Mouse (Mus musculus): ENCODE data around the gene Glp2r. TPM values are rescaled to one million over a fixed set of nuclear protein-coding genes. Genes with fewer than 3 reads are reported as not detected.

Glp2r gene
- polyA plus RNA-seq, 1 experiment from 2014 or later, result not detected

DNA sequence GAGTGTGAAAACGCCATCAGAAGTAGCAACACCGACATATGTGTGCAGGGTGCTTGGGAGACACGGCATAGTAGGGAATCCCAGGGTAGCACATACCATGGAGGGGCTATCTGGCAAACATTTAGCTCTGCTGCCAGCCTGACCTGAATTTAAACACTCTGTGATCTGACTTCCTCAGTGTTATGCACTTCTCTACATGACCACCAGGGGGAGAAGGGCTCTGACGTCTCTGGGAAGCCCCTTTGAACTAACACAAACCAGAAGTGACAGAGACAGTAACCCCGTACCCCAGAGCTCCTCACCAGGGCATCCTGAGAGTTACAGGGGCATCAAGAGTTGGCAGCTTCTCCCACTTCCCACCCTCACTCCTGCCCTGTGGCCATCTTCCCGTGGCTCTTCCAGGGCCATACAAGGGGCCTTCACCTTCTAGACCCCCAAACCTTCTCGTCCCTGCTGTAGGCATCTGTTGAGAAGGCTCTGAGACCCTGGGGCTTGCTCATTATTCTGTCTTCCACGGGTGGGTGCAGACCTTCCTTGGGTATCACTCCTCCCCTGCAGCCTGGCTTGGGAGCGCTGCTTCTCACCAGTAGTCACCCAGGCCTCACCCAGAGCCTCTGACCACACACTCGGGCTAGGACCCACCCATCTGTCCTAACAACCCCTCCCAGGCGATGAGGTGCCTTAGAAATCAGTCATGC, 113.1 kb downstream of the Glp2r start:
- H3K36me3 ChIP-seq (ENCODE audit: control insufficient read depth, insufficient read depth, low read length), result no peaks in the 10 kb centered on the region
- no peak overlapping the region for H3K9ac ChIP-seq (ENCODE audit: low read length)
- DNase-seq (ENCODE audit: low spot score) (peak; percentile 74), ATAC-seq (replicated peaks; ENCODE audit: low FRiP score) (0 out of 2 replicates have a peak, but pooled peaks have one; percentile 46)
- H3K4me3 ChIP-seq (ENCODE audit: low read depth, low read length), result no peak overlapping the region
- H3K4me2 ChIP-seq (ENCODE audit: low read depth, low read length, severe bottlenecking), result no peak overlapping the region
- H3K4me1 ChIP-seq (replicated peaks; ENCODE audit: control insufficient read depth, insufficient read depth, low read length), result no peaks in the 10 kb centered on the region; the same call in 1 of the 2 replicates
- 43% methylated on average over 11 of the region's 11 CpGs for WGBS
- H3K9me3 ChIP-seq (ENCODE audit: control insufficient read depth, low read length), result no peaks in the 10 kb centered on the region
- H3K27ac ChIP-seq (ENCODE audit: low read depth, low read length), result no peak overlapping the region
- no peaks in the 10 kb centered on the region for H3K27me3 ChIP-seq (ENCODE audit: control insufficient read depth, insufficient read depth, low read length)

DNA sequence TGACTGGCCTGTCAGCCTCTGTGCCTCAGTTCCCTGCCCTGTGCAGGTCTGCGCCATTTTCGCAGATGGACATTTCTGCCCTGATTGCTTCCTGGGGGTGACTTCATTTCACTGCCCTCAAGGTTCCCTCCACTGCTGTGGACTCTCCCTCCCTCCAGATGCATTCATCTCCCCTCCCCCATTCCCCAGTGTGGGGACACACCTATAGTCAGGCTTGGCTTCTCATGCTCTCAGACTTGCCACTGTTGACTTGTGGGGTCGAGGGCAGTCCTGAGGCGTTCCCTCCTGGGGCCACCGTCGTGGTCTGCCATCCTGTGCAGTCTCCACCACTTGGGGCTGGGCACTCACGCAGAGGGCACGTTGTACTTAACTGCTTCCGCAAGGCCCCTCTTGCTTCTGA, 114.1 kb downstream of the Glp2r start:
- Histone ChIP-seq H3K9me3 (ENCODE audit: control insufficient read depth, low read length) (no peaks in the 10 kb centered on the region), H3K36me3 (ENCODE audit: control insufficient read depth, insufficient read depth, low read length) (no peaks in the 10 kb centered on the region), H3K9ac (ENCODE audit: low read length) (no peak overlapping the region), H3K27ac (ENCODE audit: low read depth, low read length) (no peak overlapping the region), H3K4me3 (ENCODE audit: low read depth, low read length) (no peak overlapping the region), H3K4me1 (replicated peaks; ENCODE audit: control insufficient read depth, insufficient read depth, low read length) (peaks cover 2% of the 10 kb centered on the region; the same call in 1 of the 2 replicates), H3K4me2 (ENCODE audit: low read depth, low read length, severe bottlenecking) (no peak overlapping the region), H3K27me3 (ENCODE audit: control insufficient read depth, insufficient read depth, low read length) (no peaks in the 10 kb centered on the region)
- no peak for ATAC-seq (replicated peaks; ENCODE audit: low FRiP score)
- WGBS, result 91% methylated on average over 9 of the region's 9 CpGs
- no peak for DNase-seq (ENCODE audit: low spot score)

DNA sequence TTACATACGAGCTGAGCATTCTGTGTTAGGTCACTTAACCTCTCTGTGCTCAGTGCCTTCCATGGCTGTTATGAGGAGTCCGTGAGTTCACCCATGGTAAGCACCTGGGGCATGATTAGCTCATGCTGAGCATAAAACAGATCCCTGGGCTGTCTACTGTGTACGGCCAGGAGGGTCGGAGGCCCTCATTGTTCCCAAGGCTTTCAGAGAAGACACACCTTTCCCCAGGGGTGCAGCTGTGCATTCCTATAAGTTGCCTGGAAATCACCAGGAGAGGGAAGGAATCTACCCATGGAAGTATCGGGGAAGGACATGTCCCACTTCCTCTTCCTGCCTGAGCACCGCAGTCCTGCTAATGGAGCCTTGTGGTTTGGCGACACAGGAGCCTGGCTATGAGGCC, 114.6 kb downstream of the Glp2r start:
- DNase-seq (ENCODE audit: low spot score), result no peak
- Histone ChIP-seq H3K27me3 (ENCODE audit: control insufficient read depth, insufficient read depth, low read length) (no peaks in the 10 kb centered on the region), H3K4me1 (replicated peaks; ENCODE audit: control insufficient read depth, insufficient read depth, low read length) (peaks cover 2% of the 10 kb centered on the region; the same call in 1 of the 2 replicates), H3K9ac (ENCODE audit: low read length) (no peak overlapping the region), H3K9me3 (ENCODE audit: control insufficient read depth, low read length) (no peaks in the 10 kb centered on the region), H3K4me3 (ENCODE audit: low read depth, low read length) (no peak overlapping the region), H3K4me2 (ENCODE audit: low read depth, low read length, severe bottlenecking) (no peak overlapping the region), H3K36me3 (ENCODE audit: control insufficient read depth, insufficient read depth, low read length) (no peaks in the 10 kb centered on the region), H3K27ac (ENCODE audit: low read depth, low read length) (no peak overlapping the region)
- no peak for ATAC-seq (replicated peaks; ENCODE audit: low FRiP score)
- 78% methylated on average over 7 of the region's 7 CpGs for WGBS

DNA sequence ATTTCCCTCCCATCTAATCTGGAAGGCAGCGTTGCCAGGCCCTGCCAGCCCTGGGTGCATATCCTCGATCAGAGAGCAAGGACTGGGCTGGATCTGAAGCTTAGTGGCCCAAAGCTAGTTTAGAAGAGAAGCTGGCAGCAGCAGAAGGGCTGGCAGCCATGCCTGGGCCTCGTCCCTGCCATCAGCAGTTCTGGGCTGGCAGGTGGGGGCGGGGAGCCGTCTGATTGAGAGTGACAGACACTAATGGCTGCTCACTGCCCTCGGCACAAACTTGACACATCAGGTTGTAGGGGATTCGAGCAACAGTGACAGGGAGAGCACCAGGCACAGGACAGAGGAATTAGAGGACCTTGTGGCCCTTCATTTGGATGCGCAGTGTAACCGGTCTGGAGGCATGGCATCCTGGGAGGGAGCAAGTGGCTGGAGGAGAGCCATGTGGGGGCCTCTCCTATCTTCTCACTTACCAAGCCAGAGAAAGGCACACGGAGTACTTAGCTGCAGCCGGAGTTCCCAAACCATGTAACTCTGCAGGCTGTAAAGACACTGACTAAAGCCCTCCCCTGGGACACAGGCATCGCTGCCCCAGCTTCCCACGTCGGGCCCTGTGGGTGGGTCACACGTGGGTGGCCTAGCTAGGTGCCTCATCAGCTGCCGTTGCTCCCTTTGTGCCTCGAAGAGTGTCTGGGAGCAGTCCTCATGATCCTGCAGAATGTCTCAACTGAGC, 115.6 kb downstream of the Glp2r start:
- Histone ChIP-seq H3K4me1 (replicated peaks; ENCODE audit: control insufficient read depth, insufficient read depth, low read length) (peaks cover 2% of the 10 kb centered on the region; the same call in 1 of the 2 replicates), H3K36me3 (ENCODE audit: control insufficient read depth, insufficient read depth, low read length) (no peaks in the 10 kb centered on the region), H3K4me3 (ENCODE audit: low read depth, low read length) (no peak overlapping the region), H3K27ac (ENCODE audit: low read depth, low read length) (no peak overlapping the region), H3K4me2 (ENCODE audit: low read depth, low read length, severe bottlenecking) (no peak overlapping the region), H3K27me3 (ENCODE audit: control insufficient read depth, insufficient read depth, low read length) (no peaks in the 10 kb centered on the region), H3K9me3 (ENCODE audit: control insufficient read depth, low read length) (no peaks in the 10 kb centered on the region), H3K9ac (ENCODE audit: low read length) (no peak overlapping the region)
- WGBS, result 76% methylated on average over 17 of the region's 17 CpGs
- DNase-seq (ENCODE audit: low spot score), result no peak
- ATAC-seq (replicated peaks; ENCODE audit: low FRiP score), result no peak

DNA sequence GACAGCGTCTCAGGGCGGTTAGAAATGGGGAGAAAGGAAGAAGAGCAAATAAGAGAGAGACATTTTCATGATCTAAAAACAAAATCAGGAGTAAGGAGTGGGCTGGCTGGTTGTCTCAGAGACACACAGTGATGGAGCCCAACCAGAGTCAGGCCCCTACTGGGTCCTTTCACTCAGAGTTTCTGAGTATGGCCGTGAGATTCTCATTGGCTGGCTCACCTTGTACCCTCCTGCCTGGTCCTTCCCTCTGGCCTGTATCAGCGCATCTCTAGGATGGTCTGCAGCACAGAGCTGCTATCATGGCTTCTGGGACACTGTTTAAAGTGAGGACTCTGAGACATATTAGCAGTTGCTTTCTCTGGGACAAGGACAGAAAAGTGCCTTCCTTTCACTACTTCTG, 116.4 kb downstream of the Glp2r start:
- no peaks in the 10 kb centered on the region for H3K27me3 ChIP-seq (ENCODE audit: control insufficient read depth, insufficient read depth, low read length)
- H3K27ac ChIP-seq (ENCODE audit: low read depth, low read length), result no peak overlapping the region
- no peak overlapping the region for H3K4me2 ChIP-seq (ENCODE audit: low read depth, low read length, severe bottlenecking)
- H3K9ac ChIP-seq (ENCODE audit: low read length), result no peak overlapping the region
- H3K9me3 ChIP-seq (ENCODE audit: control insufficient read depth, low read length), result no peaks in the 10 kb centered on the region
- DNase-seq (ENCODE audit: low spot score), result no peak
- no peak overlapping the region for H3K4me3 ChIP-seq (ENCODE audit: low read depth, low read length)
- ATAC-seq (replicated peaks; ENCODE audit: low FRiP score), result no peak
- 92% methylated on average over 4 of the region's 4 CpGs for WGBS
- H3K36me3 ChIP-seq (ENCODE audit: control insufficient read depth, insufficient read depth, low read length), result no peaks in the 10 kb centered on the region
- peaks cover 2% of the 10 kb centered on the region; the same call in 1 of the 2 replicates for H3K4me1 ChIP-seq (replicated peaks; ENCODE audit: control insufficient read depth, insufficient read depth, low read length)

DNA sequence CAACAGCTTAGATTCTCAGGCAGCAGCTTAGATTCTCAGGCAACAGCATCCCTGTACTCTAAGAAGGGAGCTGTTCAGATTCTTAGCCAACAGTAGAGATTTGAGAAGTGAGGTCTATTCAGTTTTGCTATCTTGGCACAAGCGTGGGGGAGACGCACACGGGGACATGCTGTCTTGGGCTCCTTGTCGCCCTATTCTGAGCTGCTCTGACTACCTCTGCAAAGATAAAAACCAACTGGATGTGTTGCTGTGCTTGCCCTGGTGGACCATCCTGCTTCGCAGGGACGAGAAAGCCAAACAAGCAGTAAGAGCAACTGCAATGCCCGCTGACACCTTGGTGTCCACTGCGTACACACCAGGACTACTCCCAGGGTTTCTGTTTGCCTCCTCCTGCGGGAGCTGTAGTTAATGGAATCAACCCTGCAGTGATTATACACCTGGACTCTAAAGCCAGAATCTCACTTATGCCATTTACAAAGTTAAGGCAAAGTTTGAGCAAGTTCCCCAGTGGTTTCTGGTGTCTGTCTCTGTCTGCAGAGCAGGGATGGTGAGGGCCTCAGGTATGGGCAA, 117.3 kb downstream of the Glp2r start:
- H3K4me2 ChIP-seq (ENCODE audit: low read depth, low read length, severe bottlenecking), result no peak overlapping the region
- no peaks in the 10 kb centered on the region for H3K27me3 ChIP-seq (ENCODE audit: control insufficient read depth, insufficient read depth, low read length)
- no peak overlapping the region for H3K4me3 ChIP-seq (ENCODE audit: low read depth, low read length)
- H3K9ac ChIP-seq (ENCODE audit: low read length), result no peak overlapping the region
- 91% methylated on average over 9 of the region's 9 CpGs for WGBS
- H3K4me1 ChIP-seq (replicated peaks; ENCODE audit: control insufficient read depth, insufficient read depth, low read length), result peaks cover 2% of the 10 kb centered on the region; the same call in 1 of the 2 replicates
- H3K36me3 ChIP-seq (ENCODE audit: control insufficient read depth, insufficient read depth, low read length), result no peaks in the 10 kb centered on the region
- H3K9me3 ChIP-seq (ENCODE audit: control insufficient read depth, low read length), result no peaks in the 10 kb centered on the region
- no peak for DNase-seq (ENCODE audit: low spot score)
- no peak for ATAC-seq (replicated peaks; ENCODE audit: low FRiP score)
- H3K27ac ChIP-seq (ENCODE audit: low read depth, low read length), result no peak overlapping the region

DNA sequence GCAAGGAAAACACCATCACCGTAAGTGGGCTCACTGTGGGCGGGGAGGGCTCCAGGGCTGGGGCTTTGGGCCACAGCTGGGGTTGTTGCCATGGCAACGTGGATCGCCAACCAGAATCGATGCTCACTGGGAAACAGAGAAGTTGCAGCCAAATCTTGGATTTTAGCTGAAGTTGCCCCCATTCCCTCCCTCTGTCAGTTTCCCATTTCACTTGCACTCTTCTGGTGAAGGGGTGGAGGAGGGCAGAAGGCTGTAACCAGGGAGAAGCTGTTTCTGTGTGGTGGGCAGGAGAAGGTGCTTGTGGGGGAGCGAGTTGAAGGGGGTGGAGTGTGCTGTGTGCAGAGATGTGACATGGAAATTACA, 118.1 kb downstream of the Glp2r start:
- Histone ChIP-seq H3K27me3 (ENCODE audit: control insufficient read depth, insufficient read depth, low read length) (no peaks in the 10 kb centered on the region), H3K9ac (ENCODE audit: low read length) (no peak overlapping the region), H3K4me2 (ENCODE audit: low read depth, low read length, severe bottlenecking) (peak overlapping the region; percentile 11; the same call in 1 of the 2 replicates), H3K4me3 (ENCODE audit: low read depth, low read length) (no peak overlapping the region), H3K9me3 (ENCODE audit: control insufficient read depth, low read length) (no peaks in the 10 kb centered on the region), H3K4me1 (replicated peaks; ENCODE audit: control insufficient read depth, insufficient read depth, low read length) (peaks cover 2% of the 10 kb centered on the region; the same call in 1 of the 2 replicates), H3K27ac (ENCODE audit: low read depth, low read length) (no peak overlapping the region), H3K36me3 (ENCODE audit: control insufficient read depth, insufficient read depth, low read length) (no peaks in the 10 kb centered on the region)
- DNase-seq (ENCODE audit: low spot score), result peak; percentile 65
- no peak for ATAC-seq (replicated peaks; ENCODE audit: low FRiP score)
- 30% methylated on average over 6 of the region's 6 CpGs for WGBS

DNA sequence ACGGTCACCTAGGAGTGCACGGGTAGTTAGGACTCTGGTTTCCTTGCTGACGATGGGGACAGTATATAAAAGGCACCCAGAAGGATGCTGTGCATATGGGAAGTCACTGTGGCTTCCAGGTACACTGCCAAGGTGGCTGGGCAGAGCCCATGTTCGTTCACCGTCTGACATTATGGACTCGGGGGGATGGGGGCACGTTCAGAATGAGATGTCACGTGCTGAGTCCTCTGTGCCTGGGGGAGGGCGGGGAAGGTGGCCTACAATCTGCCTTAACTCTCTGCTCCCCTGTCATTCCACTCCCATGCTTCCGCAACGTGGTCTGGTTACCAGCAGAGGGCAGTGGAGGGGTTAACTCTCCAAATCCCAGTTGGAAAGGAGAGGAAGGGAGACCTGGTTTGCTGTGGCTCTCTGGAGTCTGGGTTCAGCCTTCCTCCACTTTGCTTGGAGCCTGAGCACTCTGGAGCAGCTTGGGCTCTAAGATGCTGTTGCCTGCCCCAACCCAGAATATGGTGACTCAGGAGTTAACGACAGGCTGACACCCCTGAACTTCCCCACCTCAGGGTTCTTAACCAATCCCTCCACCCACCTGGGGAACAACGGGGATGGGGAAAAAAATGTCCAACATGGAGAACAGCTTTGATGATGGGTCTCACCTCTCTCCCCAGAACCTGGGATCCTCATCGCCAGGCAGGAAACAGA, 118.6 kb downstream of the Glp2r start:
- Histone ChIP-seq H3K4me3 (ENCODE audit: low read depth, low read length) (no peak overlapping the region), H3K27me3 (ENCODE audit: control insufficient read depth, insufficient read depth, low read length) (no peaks in the 10 kb centered on the region), H3K9ac (ENCODE audit: low read length) (no peak overlapping the region), H3K4me1 (replicated peaks; ENCODE audit: control insufficient read depth, insufficient read depth, low read length) (peaks cover 2% of the 10 kb centered on the region; the same call in 1 of the 2 replicates), H3K9me3 (ENCODE audit: control insufficient read depth, low read length) (no peaks in the 10 kb centered on the region), H3K27ac (ENCODE audit: low read depth, low read length) (no peak overlapping the region), H3K4me2 (ENCODE audit: low read depth, low read length, severe bottlenecking) (peak overlapping the region; percentile 11; the same call in 1 of the 2 replicates), H3K36me3 (ENCODE audit: control insufficient read depth, insufficient read depth, low read length) (no peaks in the 10 kb centered on the region)
- DNase-seq (ENCODE audit: low spot score) (peak; percentile 74), ATAC-seq (replicated peaks; ENCODE audit: low FRiP score) (no peak)
- WGBS, result 18% methylated on average over 14 of the region's 14 CpGs
